Mouse (Mus musculus) intestine, embryonic 14.5 days (tissue): ENCODE measurements around the gene Adcy3. TPM values are rescaled to one million over a fixed set of nuclear protein-coding genes. Genes with fewer than 3 reads are reported as not detected.

ENCODE experiments used
- ATAC-seq: fragments of 200-750 bp; cut with Nextera tagmentation; replicated peaks from 2 replicates; pipeline ENCODE4 v1.8.0; 2017; ENCODE audit warnings: low read depth, moderate number of reproducible peaks, moderate TSS enrichment, moderate library complexity; ENCODE audit not compliant: low FRiP score, low TSS enrichment
- DNase-seq: peaks from one replicate; pipeline ENCODE4 v3.0.0-alpha.2; 2018; ENCODE audit warnings: low spot score
- H3K27ac ChIP-seq: fragments of 300-500 bp; sonication (generic); 2 replicates; pipeline ENCODE4 v1.5.1; 2014; ENCODE audit warnings: low read depth, mild to moderate bottlenecking, control low read depth
- H3K27me3 ChIP-seq: fragments of 300-500 bp; sonication (generic); replicated peaks from 2 replicates; pipeline ENCODE4 v1.6.1; 2014; ENCODE audit warnings: low read length, control low read depth; ENCODE audit not compliant: control insufficient read depth, insufficient read depth
- H3K36me3 ChIP-seq: fragments of 300-500 bp; sonication (generic); 2 replicates; pipeline ENCODE4 v1.6.1; 2014; ENCODE audit warnings: low read length, control low read depth; ENCODE audit not compliant: control insufficient read depth, insufficient read depth
- H3K4me1 ChIP-seq: fragments of 300-500 bp; sonication (generic); replicated peaks from 2 replicates; pipeline ENCODE4 v1.6.1; 2014; ENCODE audit warnings: low read length, control low read depth, mixed read lengths; ENCODE audit not compliant: control insufficient read depth, insufficient read depth
- H3K4me2 ChIP-seq: fragments of 300-500 bp; sonication (generic); 2 replicates; pipeline ENCODE4 v1.6.1; 2014; ENCODE audit warnings: low read length
- H3K4me3 ChIP-seq: fragments of 300-500 bp; sonication (generic); 2 replicates; pipeline ENCODE4 v1.5.1; 2014; ENCODE audit warnings: low read depth, low read length, control low read depth, mixed read lengths
- H3K9ac ChIP-seq: fragments of 300-500 bp; sonication (generic); 2 replicates; pipeline ENCODE4 v1.6.1; 2014; ENCODE audit warnings: mild to moderate bottlenecking, low read length
- H3K9me3 ChIP-seq: fragments of 300-500 bp; sonication (generic); 2 replicates; pipeline ENCODE4 v1.6.1; 2016; ENCODE audit warnings: low read length, control low read depth; ENCODE audit not compliant: control insufficient read depth
- WGBS: fragments of 180-500 bp; shearing (Covaris S2); extraction: QIAGEN DNeasy Blood & Tissue Kit; methylation state at CpG from one replicate; pipeline ENCODE4 v1.1.7; 2014; 5-methylcytosine and 5-hydroxymethylcytosine counted together
- polyA plus RNA-seq: library from polyadenylated mRNA; unstranded; fragments of >200 nt; fragmentation: Nextera tagmentation; extraction: Ambion mirVana; gene quantifications from 2 replicates; pipeline ENCODE4 v1.2.1, GENCODE M21; 2014

Gene Adcy3
- polyA plus RNA-seq, 1 experiment from 2014 or later, result 7.1 TPM

DNA sequence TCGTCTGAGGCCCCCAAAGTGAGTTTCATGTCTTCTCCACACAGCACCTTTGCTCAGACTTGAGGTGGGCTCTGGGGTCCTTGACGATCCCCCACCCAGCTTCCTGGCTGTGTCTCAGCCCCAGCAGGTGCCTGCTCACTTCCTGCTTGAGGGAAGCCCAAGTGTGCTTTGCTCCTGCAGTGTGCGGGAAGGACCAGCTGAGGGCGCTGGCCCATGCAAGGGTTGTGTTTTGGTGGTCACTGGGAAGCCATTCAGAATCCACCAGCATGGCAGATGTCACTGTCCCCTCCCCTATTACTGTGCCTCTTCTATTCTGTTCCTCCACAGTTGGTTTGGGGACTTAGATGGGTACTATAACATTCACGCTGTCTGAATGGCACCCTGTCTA, 56.2 kb downstream of the Adcy3 start:
- Histone ChIP-seq H3K27ac (no peak overlapping the region), H3K4me3 (no peak overlapping the region), H3K4me1 (peaks cover 18% of the 10 kb centered on the region), H3K9ac (no peak overlapping the region), H3K27me3 (no peaks in the 10 kb centered on the region), H3K36me3 (no peaks in the 10 kb centered on the region), H3K4me2 (no peak overlapping the region), H3K9me3 (no peaks in the 10 kb centered on the region)
- 49% methylated on average over 5 of the region's 5 CpGs for WGBS
- no peak for ATAC-seq
- DNase-seq, result no peak

DNA sequence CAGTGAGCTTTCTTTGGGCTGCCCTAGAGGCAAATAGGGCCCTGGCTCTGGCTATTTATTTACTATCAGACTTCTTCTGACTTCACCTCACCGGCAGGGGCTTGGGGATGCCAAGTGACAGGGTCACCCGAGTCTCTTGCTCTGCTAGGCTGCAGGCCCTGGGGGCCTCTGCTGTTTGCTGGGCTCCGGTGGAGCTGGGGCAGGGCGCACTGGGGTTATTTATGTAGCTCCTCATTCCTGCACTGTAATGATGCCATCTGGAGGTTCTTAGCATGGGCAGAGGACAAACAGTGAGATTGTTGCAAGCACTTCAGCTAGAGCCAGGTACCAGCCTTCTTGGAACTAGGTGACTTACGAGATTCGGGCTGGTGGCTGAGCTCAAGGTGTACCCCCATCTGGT, 59.6 kb downstream of the Adcy3 start:
- DNase-seq, result no peak
- ATAC-seq, result no peak
- H3K9ac ChIP-seq, result no peak overlapping the region
- H3K4me1 ChIP-seq, result peaks cover 18% of the 10 kb centered on the region
- 53% methylated on average over 6 of the region's 6 CpGs for WGBS
- peaks cover 8% of the 10 kb centered on the region; the same call in 1 of the 2 replicates for H3K36me3 ChIP-seq
- no peak overlapping the region for H3K4me3 ChIP-seq
- H3K4me2 ChIP-seq, result no peak overlapping the region
- H3K9me3 ChIP-seq, result no peaks in the 10 kb centered on the region
- peak overlapping the region; percentile 51; the same call in 1 of the 2 replicates for H3K27ac ChIP-seq
- H3K27me3 ChIP-seq, result no peaks in the 10 kb centered on the region

- H3K4me1 ChIP-seq, result peaks cover 16% of the 10 kb centered on the region
- H3K27me3 ChIP-seq, result no peaks in the 10 kb centered on the region
- H3K4me3 ChIP-seq, result no peak overlapping the region
- peaks cover 12% of the 10 kb centered on the region for H3K36me3 ChIP-seq
- ATAC-seq (0 out of 2 replicates have a peak, but pooled peaks have one; percentile 9), DNase-seq (peak; percentile 59)
- H3K9ac ChIP-seq, result no peak overlapping the region
- H3K27ac ChIP-seq, result peak overlapping the region; percentile 51; the same call in 1 of the 2 replicates
- 37% methylated on average over 10 of the region's 10 CpGs for WGBS
- no peak overlapping the region for H3K4me2 ChIP-seq
- no peaks in the 10 kb centered on the region for H3K9me3 ChIP-seq
Measured at GRCm38 (mm10) chr12:4193025-4193740, 60.3 kb downstream of the Adcy3 start.

DNA sequence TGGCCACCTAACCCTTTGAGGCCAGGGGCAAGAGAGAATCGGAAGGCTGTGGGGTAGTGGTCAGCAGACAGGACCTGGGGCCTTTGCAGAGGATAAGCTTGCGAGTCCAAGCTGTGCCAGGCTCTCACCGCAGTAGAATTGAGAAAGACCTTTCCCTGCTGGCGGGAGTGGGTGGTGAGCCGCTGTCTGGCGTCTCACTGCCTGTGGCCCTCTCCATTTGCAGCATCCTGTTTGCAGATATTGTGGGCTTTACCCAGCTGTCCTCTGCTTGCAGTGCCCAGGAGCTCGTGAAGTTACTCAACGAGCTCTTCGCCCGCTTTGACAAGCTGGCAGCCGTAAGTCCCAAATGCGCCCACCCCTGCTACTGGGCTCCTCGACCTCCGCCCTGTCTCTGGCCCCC, 61.7 kb downstream of the Adcy3 start:
- DNase-seq, result no peak
- WGBS, result 93% methylated on average over 14 of the region's 14 CpGs
- H3K27ac ChIP-seq, result no peak overlapping the region
- no peak overlapping the region for H3K4me3 ChIP-seq
- no peak for ATAC-seq
- no peak overlapping the region for H3K9ac ChIP-seq
- peaks cover 22% of the 10 kb centered on the region for H3K36me3 ChIP-seq
- H3K4me1 ChIP-seq, result peaks cover 15% of the 10 kb centered on the region
- H3K4me2 ChIP-seq, result no peak overlapping the region
- H3K27me3 ChIP-seq, result no peaks in the 10 kb centered on the region
- H3K9me3 ChIP-seq, result no peaks in the 10 kb centered on the region

- no peak for DNase-seq
- H3K9me3 ChIP-seq, result no peaks in the 10 kb centered on the region
- no peak overlapping the region for H3K4me2 ChIP-seq
- H3K36me3 ChIP-seq, result peaks cover 42% of the 10 kb centered on the region
- H3K27ac ChIP-seq, result no peak overlapping the region
- no peak overlapping the region for H3K9ac ChIP-seq
- ATAC-seq, result no peak
- no peak overlapping the region for H3K4me3 ChIP-seq
- no peaks in the 10 kb centered on the region; the same call in 1 of the 2 replicates for H3K4me1 ChIP-seq
- no peaks in the 10 kb centered on the region for H3K27me3 ChIP-seq
- WGBS, result 85% methylated on average over 4 of the region's 4 CpGs
Measured at GRCm38 (mm10) chr12:4198702-4199101, 65.8 kb downstream of the Adcy3 start.

DNA sequence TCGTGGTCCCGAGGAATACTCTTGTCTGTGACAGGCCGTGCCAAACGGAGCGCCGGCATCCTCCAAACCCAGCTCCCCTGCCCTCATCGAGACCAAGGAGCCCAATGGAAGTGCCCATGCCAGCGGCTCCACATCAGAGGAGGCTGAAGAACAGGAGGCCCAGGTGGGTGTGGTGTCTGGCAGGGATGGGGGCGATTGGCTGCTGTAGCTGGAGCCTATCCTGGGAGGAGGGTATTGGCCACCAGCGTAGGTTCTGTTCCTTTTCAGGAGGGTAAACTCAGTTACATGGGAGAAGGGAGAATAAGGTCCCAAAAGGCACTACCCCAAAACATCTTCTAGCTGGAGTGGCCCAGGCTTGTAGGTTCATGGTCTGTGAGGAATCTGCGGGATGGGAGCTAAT, 66.4 kb downstream of the Adcy3 start:
- ATAC-seq, result no peak
- WGBS, result 94% methylated on average over 11 of the region's 11 CpGs
- Histone ChIP-seq H3K27ac (no peak overlapping the region), H3K9ac (no peak overlapping the region), H3K9me3 (no peaks in the 10 kb centered on the region), H3K36me3 (peaks cover 42% of the 10 kb centered on the region), H3K27me3 (no peaks in the 10 kb centered on the region), H3K4me2 (no peak overlapping the region), H3K4me1 (no peaks in the 10 kb centered on the region), H3K4me3 (no peak overlapping the region)
- DNase-seq, result no peak

DNA sequence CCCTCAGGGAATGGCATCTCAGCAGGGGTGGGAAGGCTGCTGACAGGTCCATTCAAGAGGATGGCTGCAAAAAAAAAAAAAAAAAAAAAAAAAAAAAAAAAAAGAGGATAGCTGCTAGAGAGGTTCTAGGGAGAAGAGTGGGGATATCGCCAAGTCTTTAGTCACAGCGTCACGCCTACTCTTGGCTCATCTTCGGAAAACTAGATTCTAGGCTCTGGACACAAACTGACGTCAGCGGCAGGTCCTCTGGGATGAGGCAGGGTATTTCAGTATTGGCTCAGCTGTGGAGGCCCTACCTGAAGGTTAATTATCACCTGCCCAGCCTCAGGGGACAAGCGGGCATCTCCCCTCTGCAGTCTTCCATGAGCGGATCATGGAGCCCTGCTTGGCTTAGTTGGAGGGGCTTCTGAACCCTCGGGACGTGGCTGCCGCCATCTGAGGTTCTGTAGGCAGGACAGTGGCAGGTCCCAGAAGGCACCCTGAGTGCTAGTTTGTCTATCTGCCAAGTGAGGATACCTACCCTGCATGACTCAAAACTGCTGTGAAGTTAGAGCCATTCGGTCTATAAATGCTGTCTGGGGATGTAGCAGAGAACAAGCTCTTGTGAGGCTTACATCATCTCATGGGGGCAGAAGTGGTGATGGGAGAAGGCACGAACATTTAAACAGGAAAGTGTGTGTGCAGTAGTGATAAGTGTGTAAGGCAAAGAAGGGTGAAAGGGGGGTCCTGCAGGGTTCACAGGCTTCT, 68.7 kb downstream of the Adcy3 start:
- Histone ChIP-seq H3K4me2 (no peak overlapping the region), H3K4me3 (no peak overlapping the region), H3K27ac (no peak overlapping the region), H3K36me3 (peaks cover 63% of the 10 kb centered on the region), H3K9ac (no peak overlapping the region), H3K9me3 (no peaks in the 10 kb centered on the region), H3K27me3 (no peaks in the 10 kb centered on the region), H3K4me1 (no peaks in the 10 kb centered on the region)
- 91% methylated on average over 13 of the region's 13 CpGs for WGBS
- no peak for DNase-seq
- no peak for ATAC-seq

- Histone ChIP-seq H3K4me1 (no peaks in the 10 kb centered on the region), H3K9ac (no peak overlapping the region), H3K9me3 (no peaks in the 10 kb centered on the region), H3K36me3 (peaks cover 63% of the 10 kb centered on the region), H3K4me2 (no peak overlapping the region), H3K27me3 (no peaks in the 10 kb centered on the region), H3K27ac (no peak overlapping the region), H3K4me3 (no peak overlapping the region)
- 87% methylated on average over 4 of the region's 4 CpGs for WGBS
- DNase-seq, result no peak
- no peak for ATAC-seq
Measured at GRCm38 (mm10) chr12:4202206-4202605, 69.3 kb downstream of the Adcy3 start.
